Mouse (Mus musculus) heart, embryonic 13.5 days (tissue): Measurements from ENCODE around the gene Hpf1. TPM values are rescaled to one million over a fixed set of nuclear protein-coding genes. Genes with fewer than 3 reads are reported as not detected.

Experiments
- ATAC-seq: fragments of 200-750 bp; cut with Nextera tagmentation; 2 replicates; pipeline ENCODE4 v1.8.0; 2017; ENCODE audit warnings: moderate TSS enrichment; ENCODE audit not compliant: insufficient number of reproducible peaks, low FRiP score, low TSS enrichment; ENCODE audit errors: extremely low read depth
- H3K27ac ChIP-seq: fragments of 300-500 bp; sonication (generic); replicated peaks from 2 replicates; pipeline ENCODE4 v1.5.1; 2015; ENCODE audit warnings: moderate library complexity, mild to moderate bottlenecking, inconsistent platforms
- H3K27me3 ChIP-seq: fragments of 300-500 bp; sonication (generic); replicated peaks from 2 replicates; pipeline ENCODE4 v1.6.1; 2015; ENCODE audit warnings: mild to moderate bottlenecking, inconsistent platforms
- H3K36me3 ChIP-seq: fragments of 300-500 bp; sonication (generic); 2 replicates; pipeline ENCODE4 v1.6.1; 2015; ENCODE audit warnings: mild to moderate bottlenecking, inconsistent platforms
- H3K4me1 ChIP-seq: fragments of 300-500 bp; sonication (generic); 2 replicates; pipeline ENCODE4 v1.6.1; 2015; ENCODE audit warnings: inconsistent platforms
- H3K4me2 ChIP-seq: fragments of 300-500 bp; sonication (generic); 2 replicates; pipeline ENCODE4 v1.6.1; 2015; ENCODE audit warnings: inconsistent platforms, mild to moderate bottlenecking, moderate library complexity
- H3K4me3 ChIP-seq: fragments of 300-500 bp; sonication (generic); 2 replicates; pipeline ENCODE4 v1.5.1; 2015; ENCODE audit warnings: moderate library complexity, mild to moderate bottlenecking, inconsistent platforms
- H3K9ac ChIP-seq: fragments of 300-500 bp; sonication (generic); 2 replicates; pipeline ENCODE4 v1.6.1; 2015; ENCODE audit warnings: inconsistent platforms, mild to moderate bottlenecking, moderate library complexity
- H3K9me3 ChIP-seq: fragments of 300-500 bp; sonication (generic); 2 replicates; pipeline ENCODE4 v1.6.1; 2016; ENCODE audit warnings: inconsistent platforms
- WGBS: fragments of 180-500 bp; shearing (Covaris S2); methylation state at CpG from one replicate; pipeline ENCODE4 v1.1.7; 2015; ENCODE audit warnings: mixed read lengths; 5-methylcytosine and 5-hydroxymethylcytosine counted together
- polyA plus RNA-seq: library from polyadenylated mRNA; unstranded; fragments of >200 nt; fragmentation: Nextera tagmentation; extraction: Ambion mirVana; gene quantifications from 2 replicates; pipeline ENCODE4 v1.2.1, GENCODE M21; 2015

Gene Hpf1
- polyA plus RNA-seq, 1 experiment from 2014 or later, result 65.0 TPM

DNA sequence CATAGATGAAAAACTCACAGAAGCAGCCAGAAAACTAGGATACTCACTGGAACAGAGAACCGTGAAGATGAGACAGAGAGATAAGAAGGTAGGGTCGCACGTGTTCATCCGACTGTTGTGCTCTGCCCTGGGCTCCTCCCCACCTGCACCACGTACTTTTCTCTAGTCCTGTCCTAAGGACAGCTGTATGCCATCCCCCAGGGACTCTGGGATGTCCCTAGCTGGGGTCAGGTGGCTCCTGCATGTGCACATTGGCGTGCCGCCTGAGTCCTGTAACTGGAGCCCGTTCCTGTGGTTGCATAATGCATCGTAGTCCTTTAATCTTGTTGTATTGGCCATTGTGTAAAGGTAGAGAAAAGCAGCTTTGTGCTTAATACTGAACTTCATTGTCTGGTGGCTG lies 9.9 kb downstream of the Hpf1 start:
- H3K9ac ChIP-seq, result no peak overlapping the region
- peaks cover 58% of the 10 kb centered on the region for H3K36me3 ChIP-seq
- no peaks in the 10 kb centered on the region for H3K9me3 ChIP-seq
- H3K4me1 ChIP-seq, result peaks cover 27% of the 10 kb centered on the region
- no peak for ATAC-seq
- no peak overlapping the region for H3K4me2 ChIP-seq
- no peak overlapping the region for H3K27ac ChIP-seq
- no peak overlapping the region for H3K4me3 ChIP-seq
- 81% methylated on average over 9 of the region's 9 CpGs for WGBS
- no peaks in the 10 kb centered on the region for H3K27me3 ChIP-seq

DNA sequence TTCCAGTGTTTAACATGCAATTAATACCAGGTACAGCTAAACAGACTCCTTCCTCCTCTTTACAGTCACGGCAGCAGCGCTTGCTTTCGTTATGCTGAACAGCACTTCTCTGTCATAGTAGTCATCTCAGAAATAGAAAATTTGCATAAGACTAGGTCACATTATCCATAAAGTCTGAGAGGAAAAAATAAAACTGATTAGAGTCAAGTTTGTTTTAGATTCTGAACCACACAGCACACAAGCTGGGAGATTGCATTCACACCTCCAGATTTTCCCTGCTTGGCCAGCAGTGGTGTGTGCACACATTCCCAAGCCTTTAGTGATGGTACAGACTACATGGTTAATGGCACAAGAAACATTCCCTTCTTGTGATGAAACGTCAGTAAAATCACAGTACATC lies 21.9 kb downstream of the Hpf1 start:
- no peak overlapping the region for H3K4me2 ChIP-seq
- no peaks in the 10 kb centered on the region for H3K27me3 ChIP-seq
- no peak overlapping the region for H3K9ac ChIP-seq
- no peak for ATAC-seq
- peaks cover 66% of the 10 kb centered on the region for H3K36me3 ChIP-seq
- WGBS, result 78% methylated on average over 4 of the region's 4 CpGs
- H3K27ac ChIP-seq, result no peak overlapping the region
- H3K4me1 ChIP-seq, result peaks cover 6% of the 10 kb centered on the region; the same call in 1 of the 2 replicates
- no peak overlapping the region for H3K4me3 ChIP-seq
- H3K9me3 ChIP-seq, result no peaks in the 10 kb centered on the region

DNA sequence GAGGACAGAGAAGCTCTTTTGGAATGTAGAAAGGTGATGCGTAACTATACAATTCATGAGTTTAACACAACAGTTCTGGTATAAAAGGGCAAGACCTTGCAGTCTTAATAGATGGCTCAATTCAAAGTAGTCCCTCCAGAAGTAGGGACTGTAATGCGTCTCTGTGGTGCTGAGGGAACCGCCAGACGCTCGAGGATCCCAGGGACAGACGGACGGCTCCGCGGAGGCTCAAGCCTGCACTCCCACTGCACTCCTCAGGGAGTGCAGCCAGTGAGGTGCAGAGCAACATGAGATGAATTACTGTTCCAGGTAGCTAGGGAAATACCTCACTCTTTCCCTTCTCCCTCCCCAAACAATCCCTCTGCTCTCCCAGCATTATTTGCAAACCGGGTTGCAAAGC lies 22.3 kb downstream of the Hpf1 start:
- no peak for ATAC-seq
- no peaks in the 10 kb centered on the region for H3K9me3 ChIP-seq
- peaks cover 68% of the 10 kb centered on the region for H3K36me3 ChIP-seq
- no peak overlapping the region for H3K4me2 ChIP-seq
- WGBS, result 62% methylated on average over 10 of the region's 10 CpGs
- H3K4me1 ChIP-seq, result peaks cover 6% of the 10 kb centered on the region; the same call in 1 of the 2 replicates
- no peak overlapping the region for H3K27ac ChIP-seq
- H3K4me3 ChIP-seq, result no peak overlapping the region
- H3K27me3 ChIP-seq, result no peaks in the 10 kb centered on the region
- H3K9ac ChIP-seq, result no peak overlapping the region

DNA sequence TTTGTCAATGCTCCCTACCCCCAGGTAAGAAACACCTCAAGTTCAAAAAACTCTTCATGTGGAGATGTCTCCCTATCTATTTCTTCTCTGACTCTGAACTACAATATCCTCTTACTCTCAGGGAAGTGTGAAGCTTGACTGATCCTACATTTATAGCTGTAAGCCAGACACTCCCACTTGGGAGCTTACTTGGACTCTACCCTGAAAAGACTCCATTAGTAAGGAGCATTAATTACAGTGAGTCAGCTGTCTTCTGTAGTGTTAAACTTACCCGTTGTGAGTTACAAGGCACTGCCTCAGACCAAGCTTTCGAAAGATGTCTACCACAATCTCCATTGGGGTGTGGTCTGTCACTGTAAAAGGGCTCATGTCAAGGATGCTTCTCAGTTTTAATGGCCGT lies 28.9 kb downstream of the Hpf1 start:
- H3K4me1 ChIP-seq, result peaks cover 5% of the 10 kb centered on the region; the same call in 1 of the 2 replicates

DNA sequence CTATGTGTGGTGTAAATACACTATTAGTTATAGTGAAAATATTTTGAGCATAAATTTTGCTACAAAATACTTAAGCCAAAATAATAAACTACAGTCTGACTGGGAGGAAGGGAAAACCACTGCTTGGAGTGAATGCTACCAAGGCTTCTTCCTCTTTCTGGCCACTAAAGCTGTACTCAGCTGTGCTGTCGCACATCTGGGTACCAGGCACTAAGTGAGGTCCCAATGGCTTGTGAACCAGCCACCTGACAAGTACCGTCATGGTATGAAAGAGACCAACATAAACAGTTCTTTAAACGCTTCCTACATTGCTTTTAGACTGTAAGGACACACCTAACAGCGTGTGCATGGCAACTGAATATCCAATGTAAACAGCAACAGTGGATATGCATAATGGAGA lies 30.0 kb downstream of the Hpf1 start:
- no peak for ATAC-seq

More for the DNA sequence above, 28.9 kb downstream of the Hpf1 start:
- peaks cover 53% of the 10 kb centered on the region for H3K36me3 ChIP-seq
- no peak overlapping the region for H3K9ac ChIP-seq
- no peak overlapping the region for H3K4me2 ChIP-seq
- no peak overlapping the region for H3K27ac ChIP-seq
- no peaks in the 10 kb centered on the region for H3K27me3 ChIP-seq
- 88% methylated on average over 3 of the region's 3 CpGs for WGBS
- ATAC-seq, result no peak
- H3K4me3 ChIP-seq, result no peak overlapping the region
- H3K9me3 ChIP-seq, result no peaks in the 10 kb centered on the region

DNA sequence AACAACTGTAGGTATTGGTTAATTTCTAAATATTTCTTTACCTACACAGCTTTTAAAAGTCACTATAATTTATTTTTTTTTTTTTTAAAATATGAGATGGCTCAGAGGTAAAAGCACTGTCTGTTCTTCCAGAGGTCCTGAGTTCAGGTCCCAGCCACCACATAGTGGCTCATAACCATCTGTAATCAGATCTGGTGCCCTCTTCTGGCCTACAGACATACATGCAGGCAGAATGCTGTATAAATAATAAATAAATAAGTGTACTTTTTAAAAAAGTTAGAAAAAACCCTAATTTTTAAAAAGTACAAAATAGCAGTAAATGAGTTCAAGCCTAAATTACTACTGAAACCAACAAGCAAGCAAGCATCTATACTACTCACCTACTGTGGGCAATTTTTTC lies 43.4 kb downstream of the Hpf1 start:
- no peak overlapping the region for H3K4me2 ChIP-seq

More for the DNA sequence above, 30.0 kb downstream of the Hpf1 start:
- WGBS, result 89% methylated on average over 4 of the region's 4 CpGs
- H3K27ac ChIP-seq, result no peak overlapping the region
- no peaks in the 10 kb centered on the region for H3K27me3 ChIP-seq
- H3K4me3 ChIP-seq, result no peak overlapping the region
- H3K9ac ChIP-seq, result no peak overlapping the region
- H3K9me3 ChIP-seq, result no peaks in the 10 kb centered on the region
- H3K4me2 ChIP-seq, result no peak overlapping the region
- peaks cover 51% of the 10 kb centered on the region for H3K36me3 ChIP-seq
- no peaks in the 10 kb centered on the region for H3K4me1 ChIP-seq

DNA sequence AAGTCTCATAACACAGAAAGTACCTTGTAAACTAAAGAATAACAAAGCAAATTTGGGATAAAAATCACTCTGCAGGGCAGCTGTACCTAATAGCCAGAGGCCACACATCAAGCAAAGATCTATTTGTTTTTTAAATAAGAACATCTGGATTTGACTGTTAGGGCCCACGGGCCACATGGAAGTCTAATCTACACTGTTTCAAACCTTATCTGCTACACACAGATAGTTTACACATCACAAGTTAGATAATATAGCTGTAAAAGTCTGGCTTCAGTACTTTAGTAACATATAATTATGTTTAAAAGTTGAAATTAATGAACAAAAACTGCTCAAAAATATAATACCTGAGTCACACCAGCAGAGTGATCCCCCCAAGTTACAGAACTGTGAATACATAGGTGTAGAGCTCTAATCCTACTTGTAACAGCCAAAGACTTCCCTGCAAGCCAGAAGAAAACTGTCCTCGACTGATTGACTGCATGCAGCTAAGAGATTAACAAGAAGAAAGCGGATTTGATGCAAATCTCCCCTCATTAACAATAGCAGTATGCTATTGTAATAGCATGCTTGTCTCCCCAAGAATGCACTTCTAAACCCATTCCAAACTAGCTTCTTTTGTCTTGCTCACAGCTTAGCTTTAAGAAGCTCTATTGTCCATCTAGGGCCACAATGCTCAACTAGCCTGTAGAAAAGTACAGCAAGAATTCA lies 48.7 kb downstream of the Hpf1 start:
- no peak overlapping the region for H3K27ac ChIP-seq
- no peak overlapping the region for H3K9ac ChIP-seq
- H3K27me3 ChIP-seq, result no peaks in the 10 kb centered on the region
- H3K36me3 ChIP-seq, result peaks cover 24% of the 10 kb centered on the region
- H3K4me3 ChIP-seq, result no peak overlapping the region
- 45% methylated on average over 3 of the region's 3 CpGs for WGBS
- H3K4me1 ChIP-seq, result peaks cover 10% of the 10 kb centered on the region; the same call in 1 of the 2 replicates
- no peak overlapping the region for H3K4me2 ChIP-seq
- ATAC-seq, result no peak
- no peaks in the 10 kb centered on the region for H3K9me3 ChIP-seq

More for the DNA sequence above, 43.4 kb downstream of the Hpf1 start:
- H3K9ac ChIP-seq, result no peak overlapping the region
- peaks cover 54% of the 10 kb centered on the region for H3K36me3 ChIP-seq
- ATAC-seq, result no peak
- H3K27me3 ChIP-seq, result no peaks in the 10 kb centered on the region
- H3K4me3 ChIP-seq, result no peak overlapping the region
- H3K27ac ChIP-seq, result no peak overlapping the region
- H3K4me1 ChIP-seq, result 0 out of 2 replicates have a peak, but pooled peaks cover 4% of the 10 kb centered on the region
- no peaks in the 10 kb centered on the region for H3K9me3 ChIP-seq

DNA sequence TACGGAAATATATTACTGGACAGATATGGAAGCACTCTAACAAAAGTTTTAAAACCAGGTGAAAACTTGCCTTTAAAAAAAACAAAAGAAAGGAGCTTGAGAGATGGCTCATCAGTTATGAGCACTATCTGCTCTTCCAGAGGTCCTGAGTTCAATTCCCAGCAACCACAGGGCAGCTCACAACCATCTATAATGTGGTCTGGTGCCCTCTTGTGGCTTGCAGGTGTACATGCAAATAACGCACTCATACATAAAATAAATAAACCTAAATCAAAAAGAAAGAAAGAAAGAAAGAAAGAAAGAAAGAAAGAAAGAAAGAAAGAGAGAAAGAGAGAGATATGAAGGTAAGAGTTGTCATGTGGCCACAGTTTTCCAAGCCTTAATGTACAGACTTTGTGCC lies 52.6 kb downstream of the Hpf1 start:
- H3K27me3 ChIP-seq, result no peaks in the 10 kb centered on the region
- H3K9ac ChIP-seq, result no peak overlapping the region
- H3K4me1 ChIP-seq, result peaks cover 10% of the 10 kb centered on the region; the same call in 1 of the 2 replicates
- WGBS, result 95% methylated on average over 2 of the region's 2 CpGs
- no peak overlapping the region for H3K4me2 ChIP-seq
- peaks cover 3% of the 10 kb centered on the region; the same call in 1 of the 2 replicates for H3K36me3 ChIP-seq
- ATAC-seq, result no peak
- H3K4me3 ChIP-seq, result no peak overlapping the region
- no peaks in the 10 kb centered on the region for H3K9me3 ChIP-seq
- H3K27ac ChIP-seq, result no peak overlapping the region

DNA sequence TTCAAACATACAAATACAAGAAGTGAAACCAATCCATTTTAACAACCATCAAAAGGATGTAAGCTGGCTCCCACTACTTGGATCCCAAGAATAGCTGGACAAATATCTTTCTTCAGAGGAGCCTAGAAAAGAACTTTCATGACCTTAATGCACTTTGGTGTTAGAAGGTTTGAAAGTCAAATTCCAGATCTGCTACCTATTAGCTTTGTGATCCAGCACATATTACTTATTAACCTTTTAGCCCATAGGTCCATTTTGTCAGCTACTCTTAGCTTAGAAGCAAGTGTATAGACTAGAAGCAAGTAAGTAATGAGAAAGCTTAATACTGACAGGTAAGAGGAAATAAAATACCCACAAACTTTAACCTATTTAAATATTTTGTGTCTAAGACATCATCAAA lies 57.3 kb downstream of the Hpf1 start:
- ATAC-seq, result no peak
- no peak overlapping the region for H3K9ac ChIP-seq
- no peaks in the 10 kb centered on the region for H3K36me3 ChIP-seq
- H3K4me2 ChIP-seq, result no peak overlapping the region
- peaks cover 28% of the 10 kb centered on the region for H3K4me1 ChIP-seq
- H3K9me3 ChIP-seq, result no peaks in the 10 kb centered on the region
- H3K27me3 ChIP-seq, result no peaks in the 10 kb centered on the region
- no peak overlapping the region for H3K4me3 ChIP-seq
- H3K27ac ChIP-seq, result no peak overlapping the region

DNA sequence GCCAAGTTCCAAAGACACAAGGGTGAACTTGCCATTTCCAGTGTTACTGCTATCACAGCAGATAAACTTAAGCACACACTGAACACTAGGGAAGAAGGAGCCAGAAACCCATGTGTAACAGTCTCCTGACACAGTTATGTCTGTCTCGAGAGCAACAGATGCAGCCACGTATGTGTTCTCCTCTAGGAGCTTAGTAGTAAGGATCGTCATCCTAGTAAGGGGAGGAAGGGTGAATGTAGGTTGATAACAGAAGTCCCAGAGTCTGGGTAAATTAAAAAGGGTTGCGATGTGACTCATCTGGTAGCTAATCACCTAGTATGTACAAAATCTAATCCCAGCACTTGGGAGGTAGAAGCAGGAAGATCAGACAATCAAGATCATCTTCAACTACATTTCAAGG lies 59.6 kb downstream of the Hpf1 start:
- Histone ChIP-seq H3K27me3 (no peaks in the 10 kb centered on the region), H3K4me2 (peak overlapping the region; percentile 40), H3K4me3 (no peak overlapping the region), H3K9me3 (no peaks in the 10 kb centered on the region), H3K4me1 (peaks cover 31% of the 10 kb centered on the region), H3K9ac (peak overlapping the region; percentile 61; the same call in 1 of the 2 replicates), H3K36me3 (no peaks in the 10 kb centered on the region), H3K27ac (peak overlapping the region; percentile 59)
- ATAC-seq, result no peak
- WGBS, result 28% methylated on average over 4 of the region's 4 CpGs

DNA sequence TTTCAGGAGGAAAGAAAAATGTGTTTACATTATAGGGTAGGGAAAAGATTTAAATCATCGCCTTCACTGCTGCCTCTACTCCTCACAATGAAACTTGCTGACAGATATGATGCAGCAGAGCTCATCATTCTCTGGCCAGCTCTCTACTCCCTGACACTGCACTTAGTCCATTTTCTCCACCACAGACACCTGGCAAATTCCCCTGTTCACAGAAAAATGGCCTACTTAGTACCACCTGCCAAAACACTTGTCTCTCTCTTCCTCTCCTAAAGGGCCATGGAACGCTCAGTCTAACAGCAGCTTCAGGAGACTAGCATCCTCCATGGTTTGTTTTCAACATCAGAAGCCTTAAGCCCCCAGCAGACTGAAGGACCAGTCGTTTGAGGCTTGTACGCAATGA lies 61.1 kb downstream of the Hpf1 start:
- Histone ChIP-seq H3K4me2 (peak overlapping the region; percentile 40), H3K27me3 (no peaks in the 10 kb centered on the region)
- WGBS, result 66% methylated on average over 4 of the region's 4 CpGs

DNA sequence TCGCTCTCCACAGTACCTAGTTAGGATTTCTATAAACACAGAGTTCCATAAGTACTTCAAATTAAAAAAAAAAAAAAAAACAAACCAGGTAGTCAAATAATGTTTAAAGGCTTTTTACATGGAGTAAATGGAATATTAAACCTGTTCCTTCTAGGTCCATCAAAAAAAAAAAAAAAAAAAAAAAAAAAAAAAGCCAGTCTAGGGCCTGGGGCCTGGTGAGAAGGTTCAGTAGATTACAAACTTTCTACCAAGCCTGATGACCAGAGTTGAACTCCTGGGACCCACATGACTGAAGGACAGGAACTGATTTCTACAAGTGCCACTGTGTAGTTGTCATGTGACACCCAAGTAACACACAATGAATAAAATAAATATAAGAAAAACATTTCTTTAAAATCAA lies 61.5 kb downstream of the Hpf1 start:
- Histone ChIP-seq H3K9me3 (no peaks in the 10 kb centered on the region), H3K27ac (no peak overlapping the region), H3K4me1 (peaks cover 41% of the 10 kb centered on the region), H3K4me3 (no peak overlapping the region), H3K36me3 (no peaks in the 10 kb centered on the region), H3K4me2 (peak overlapping the region; percentile 63; the same call in 1 of the 2 replicates), H3K27me3 (no peaks in the 10 kb centered on the region), H3K9ac (no peak overlapping the region)
- WGBS, result 85% methylated on average over 1 of the region's 1 CpGs
- no peak for ATAC-seq

More for the DNA sequence above, 61.1 kb downstream of the Hpf1 start:
- Histone ChIP-seq H3K9ac (no peak overlapping the region), H3K36me3 (no peaks in the 10 kb centered on the region), H3K4me1 (peaks cover 36% of the 10 kb centered on the region), H3K4me3 (no peak overlapping the region), H3K27ac (0 out of 2 replicates have a peak overlapping the region, but pooled peaks have one; percentile 10), H3K9me3 (no peaks in the 10 kb centered on the region)
- no peak for ATAC-seq
